Mouse (Mus musculus): Measurements from ENCODE around the gene Lima1.
"Not testable (repeated sequence)": the region's sequence is repeated elsewhere in the genome, so short reads cannot be mapped to it uniquely, and the experiment has no call there.

Gene Lima1

DNA sequence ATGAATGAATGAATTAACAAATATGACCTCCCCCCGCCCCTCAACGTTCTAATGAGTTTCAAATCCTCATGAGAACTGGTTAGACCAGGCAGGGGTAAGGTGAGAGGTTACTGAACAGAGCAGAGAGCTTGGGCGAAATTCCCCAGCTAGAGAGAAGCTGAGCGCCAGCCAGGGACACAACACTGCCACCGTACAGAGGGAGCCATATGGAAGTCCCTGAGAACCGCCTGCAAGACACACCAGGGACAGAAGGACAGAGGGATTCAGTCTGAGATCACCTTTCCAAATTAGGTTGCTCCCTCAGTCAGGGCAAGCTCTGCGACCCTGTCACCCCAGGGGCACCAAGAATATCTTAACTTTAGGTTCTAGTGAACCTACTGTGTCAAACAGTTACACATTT, 37.7 kb downstream of the Lima1 start:
- no peak for DNase-seq (ENCODE audit: low read depth, low spot score)

DNA sequence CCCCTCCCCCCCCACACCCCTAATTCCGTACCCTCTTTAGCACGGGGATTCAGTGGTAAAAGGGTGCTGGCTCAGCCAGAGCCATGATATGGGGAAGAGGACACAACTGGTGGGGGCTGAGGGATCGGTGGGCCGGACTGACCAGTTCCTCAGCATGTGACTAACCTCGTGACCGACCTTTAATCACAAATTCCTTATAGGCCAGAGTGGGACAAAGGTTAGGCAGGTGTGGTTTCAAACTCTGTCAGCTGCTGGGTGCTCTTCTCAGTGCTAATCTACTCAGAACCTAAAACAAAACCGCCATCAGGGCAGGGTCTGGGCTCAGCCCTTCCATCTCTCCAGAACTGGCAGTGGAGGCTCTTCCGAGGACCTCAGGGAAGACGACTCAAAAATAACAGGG, 40.1 kb downstream of the Lima1 start:
- no peak for DNase-seq (ENCODE audit: low read depth, low spot score)

DNA sequence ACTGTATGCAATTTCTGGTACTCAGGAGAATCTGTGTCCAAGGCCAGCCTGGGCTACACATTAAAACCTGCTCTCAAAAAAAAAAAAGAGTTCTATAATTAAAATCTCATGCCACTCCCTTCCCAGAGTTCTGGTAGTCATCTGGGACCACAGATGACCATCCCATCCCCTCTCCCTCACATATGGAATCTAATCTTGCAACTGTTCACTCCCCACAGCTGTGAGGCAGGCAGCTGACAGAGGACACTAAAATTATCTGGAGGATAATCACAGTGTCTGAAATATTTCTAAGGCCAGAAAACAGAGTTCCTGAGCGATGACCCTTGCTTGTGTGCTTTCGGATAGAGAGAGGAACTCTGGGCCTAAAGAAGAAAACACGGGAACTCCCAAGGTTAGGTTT, 40.6 kb downstream of the Lima1 start:
- DNase-seq (ENCODE audit: low read depth, low spot score): no peak

GRCm38 (mm10) chr15:99833648-99834454, 41.4 kb downstream of the Lima1 start:
- no peak for DNase-seq (ENCODE audit: low read depth, low spot score)

DNA sequence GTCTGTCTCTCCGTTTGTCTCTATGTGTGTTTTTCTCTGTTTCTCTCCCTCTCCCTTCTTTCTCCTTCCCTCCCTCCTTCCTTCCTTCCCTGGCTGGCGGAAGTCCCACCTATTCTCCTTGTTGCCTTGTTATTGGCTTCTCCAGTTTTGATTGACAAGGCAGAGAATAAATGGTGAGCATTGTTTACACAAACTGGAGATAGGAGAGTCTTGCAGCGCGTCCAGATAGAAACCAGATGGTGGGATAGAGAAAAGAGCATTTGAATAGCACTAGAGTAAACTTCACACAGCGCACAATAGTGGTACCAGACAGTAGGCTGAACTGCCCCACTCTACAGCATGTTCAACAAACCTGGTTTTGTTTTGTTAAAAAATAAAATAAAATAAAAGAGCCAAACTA, 43.7 kb downstream of the Lima1 start:
- DNase-seq (ENCODE audit: low read depth, low spot score): no peak

- no peak for DNase-seq (ENCODE audit: low read depth, low spot score)
Measured at GRCm38 (mm10) chr15:99828061-99828460, 47.2 kb downstream of the Lima1 start.

DNA sequence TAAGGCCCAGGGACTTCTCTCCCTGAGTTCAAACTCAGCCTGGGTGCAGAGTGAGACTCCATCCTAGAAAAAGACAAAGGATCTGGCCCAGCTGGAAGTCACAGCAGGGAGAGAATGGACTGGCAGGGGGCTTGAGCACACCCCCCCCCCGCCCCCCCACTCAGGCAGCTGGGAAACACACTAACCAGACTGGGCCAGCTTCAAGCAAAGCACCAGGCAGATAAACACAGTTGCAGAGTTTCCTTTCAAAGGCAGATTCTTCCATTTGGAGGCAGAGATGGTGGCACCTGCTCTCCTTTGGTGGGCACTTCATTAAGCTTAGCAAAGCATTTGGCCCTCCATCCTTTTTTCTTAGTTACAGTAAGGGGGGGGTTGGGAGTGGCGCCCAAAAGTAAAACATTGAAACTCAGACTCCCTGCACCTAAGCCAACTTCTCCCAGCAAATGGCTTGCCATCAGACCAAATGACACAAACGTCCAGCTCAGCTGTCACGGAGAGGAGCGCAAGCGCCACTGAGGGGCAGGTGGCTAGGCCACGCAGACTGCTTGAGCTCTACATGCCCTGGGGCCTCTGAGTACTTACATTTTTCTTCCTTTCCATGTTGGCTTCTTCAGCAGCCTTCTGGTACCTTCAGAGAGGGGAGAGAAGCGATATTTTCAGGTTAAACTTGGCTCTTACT, 48.9 kb downstream of the Lima1 start:
- DNase-seq (ENCODE audit: low read depth, low spot score): no peak

GRCm38 (mm10) chr15:99825211-99825610, 50.0 kb downstream of the Lima1 start:
- DNase-seq (ENCODE audit: low read depth, low spot score): no peak

- DNase-seq (ENCODE audit: low read depth, low spot score): no peak
Measured at GRCm38 (mm10) chr15:99823322-99823898, 51.8 kb downstream of the Lima1 start.

GRCm38 (mm10) chr15:99822501-99822900, 52.8 kb downstream of the Lima1 start:
- DNase-seq (ENCODE audit: low read depth, low spot score): not testable (repeated sequence)

DNA sequence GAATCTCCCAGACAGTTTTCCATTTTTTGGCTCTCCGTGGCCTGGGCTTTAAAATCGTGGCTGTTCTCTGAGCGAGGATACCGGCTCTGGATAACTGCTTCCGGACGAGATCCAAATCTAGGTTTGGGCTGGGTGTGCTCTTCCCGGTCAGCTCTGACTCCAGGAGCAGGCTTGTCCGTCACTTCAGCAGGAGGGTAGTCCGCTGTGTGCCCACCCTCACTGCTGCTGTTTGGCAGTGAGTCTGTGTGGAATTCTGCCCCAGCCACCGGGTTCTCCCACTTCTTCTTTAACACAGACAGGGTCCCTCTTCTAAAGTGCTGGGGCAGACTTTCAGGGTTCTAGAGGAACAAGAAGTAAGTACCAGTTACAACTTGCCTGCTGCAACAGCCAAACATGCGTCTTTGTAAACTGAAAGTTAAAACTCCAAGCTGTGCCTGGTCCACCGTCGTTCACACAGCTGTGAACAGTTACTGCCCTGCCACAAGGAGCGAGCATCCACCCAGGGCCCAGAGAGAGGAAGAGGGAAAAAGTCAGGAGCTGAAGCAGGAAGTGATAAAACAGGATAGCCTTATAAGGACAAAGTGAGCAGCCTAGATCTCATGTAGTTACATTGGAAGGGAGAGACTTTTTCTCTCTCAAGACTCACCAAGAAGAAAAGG, 55.5 kb downstream of the Lima1 start:
- no peak for DNase-seq (ENCODE audit: low read depth, low spot score)

- no peak for DNase-seq (ENCODE audit: low read depth, low spot score)
Measured at GRCm38 (mm10) chr15:99819109-99819440, 56.2 kb downstream of the Lima1 start.

GRCm38 (mm10) chr15:99818321-99819108, 56.7 kb downstream of the Lima1 start:
- DNase-seq (ENCODE audit: low read depth, low spot score): no peak

DNA sequence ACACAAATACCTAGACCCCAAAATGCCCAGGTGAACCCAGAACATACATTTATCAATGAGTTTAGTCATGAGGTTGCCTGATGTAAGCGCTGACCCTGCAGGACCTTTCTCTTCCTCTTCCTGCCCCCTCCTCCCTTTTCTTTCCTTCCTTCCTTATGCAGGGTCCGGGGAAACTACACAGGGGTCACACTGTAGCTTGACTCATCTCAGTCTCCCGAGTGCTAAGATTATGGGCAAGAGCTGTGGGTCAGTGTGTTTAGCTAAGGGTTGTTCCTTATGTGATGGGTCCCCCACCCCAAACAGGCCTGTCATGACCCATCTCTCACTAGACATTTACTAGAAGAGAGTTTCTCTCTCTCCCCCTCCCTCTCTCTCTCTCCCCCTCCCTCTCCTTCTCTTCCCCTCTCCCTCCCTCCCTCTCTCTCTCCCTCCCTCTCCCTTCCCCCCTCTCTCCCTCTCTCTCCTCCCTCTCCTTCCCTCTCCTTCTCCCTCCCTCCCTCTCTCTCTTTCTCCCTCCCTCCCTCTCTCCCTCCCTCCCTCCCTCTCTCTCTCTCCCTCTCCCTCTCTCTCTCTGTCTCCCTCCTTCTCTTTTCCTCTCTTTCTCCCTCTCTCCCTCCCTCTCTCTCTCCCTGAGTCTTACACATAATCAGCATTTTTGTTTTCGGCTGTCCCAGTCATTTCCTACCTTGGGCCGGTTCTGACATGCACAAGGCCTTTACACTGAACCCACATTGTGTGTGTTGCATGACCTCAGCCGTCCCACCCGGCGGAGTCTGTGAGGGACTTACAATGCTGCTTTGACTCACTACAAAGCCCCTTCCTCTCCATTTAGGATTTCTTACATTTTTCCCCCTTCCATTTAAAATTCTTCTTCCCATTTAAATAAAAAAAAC, 57.7 kb downstream of the Lima1 start:
- DNase-seq (ENCODE audit: low read depth, low spot score): no peak

DNA sequence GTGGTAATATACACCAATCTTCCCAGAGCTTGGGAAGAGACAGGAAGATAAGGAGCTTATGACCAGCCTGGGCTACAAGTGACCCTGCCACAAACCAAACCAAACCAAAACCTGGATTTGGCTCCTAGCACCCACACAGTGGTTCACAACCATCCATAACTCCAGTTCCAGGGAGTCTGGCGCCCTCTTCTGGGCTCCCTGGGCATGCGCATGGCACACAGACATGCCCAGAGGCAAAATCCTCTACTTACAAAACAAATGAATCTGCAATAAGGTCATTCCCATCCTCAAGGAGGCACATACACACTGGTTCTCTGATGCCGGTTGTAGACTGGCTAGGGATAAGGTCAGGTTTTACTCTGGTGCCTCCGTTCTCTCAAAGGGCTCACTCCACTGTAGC, 59.3 kb downstream of the Lima1 start:
- DNase-seq (ENCODE audit: low read depth, low spot score): peak; percentile 40

GRCm38 (mm10) chr15:99814554-99815260, 60.5 kb downstream of the Lima1 start:
- no peak for DNase-seq (ENCODE audit: low read depth, low spot score)

DNA sequence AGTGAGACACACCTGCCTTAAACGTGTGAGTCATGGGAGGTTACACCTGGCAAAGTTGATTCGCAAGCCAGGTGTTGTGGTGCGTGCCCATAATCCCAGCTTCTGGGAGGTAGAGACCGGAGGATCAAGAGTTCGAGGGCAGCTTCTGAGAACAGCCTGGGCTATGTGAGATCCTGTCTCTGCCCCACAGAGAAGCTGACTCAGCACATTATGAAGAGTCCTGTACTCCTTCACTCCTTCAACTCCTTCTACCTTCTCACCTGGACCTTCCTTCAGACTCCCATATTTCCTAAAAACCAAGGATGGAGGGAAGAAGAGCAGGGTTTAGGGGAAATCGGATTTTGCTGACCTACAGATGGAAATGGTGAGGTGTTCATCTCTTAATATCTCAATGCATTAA, 61.6 kb downstream of the Lima1 start:
- DNase-seq (ENCODE audit: low read depth, low spot score): no peak

DNA sequence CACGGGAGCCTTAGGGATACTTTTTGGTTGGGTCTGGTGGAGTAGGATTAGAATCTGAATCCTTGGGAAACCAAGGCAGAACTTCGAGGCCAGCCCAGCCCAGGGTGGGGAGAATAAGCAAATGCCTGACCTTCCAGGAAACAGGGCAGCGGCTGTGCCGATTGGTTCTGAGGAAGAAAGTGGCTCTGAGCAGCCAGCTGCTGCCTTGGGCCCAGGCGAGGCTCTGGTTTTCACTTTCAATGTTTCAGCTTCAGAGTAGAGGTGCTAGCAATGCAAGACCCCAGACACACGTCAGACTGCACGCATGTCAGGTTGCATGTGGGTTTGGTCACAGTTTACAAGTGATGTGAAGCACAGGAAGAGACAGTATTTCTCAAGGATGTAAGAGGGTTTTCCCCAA, 63.2 kb downstream of the Lima1 start:
- DNase-seq (ENCODE audit: low read depth, low spot score): no peak

- no peak for DNase-seq (ENCODE audit: low read depth, low spot score)
Measured at GRCm38 (mm10) chr15:99807776-99808735, 67.2 kb downstream of the Lima1 start.

Measured in ES-CJ7 (cell line).